Mouse (Mus musculus): ENCODE measurements around the gene Mrpl42.

The Mrpl42 gene

GRCm38 (mm10) chr10:95514656-95515292 lies 13.0 kb upstream of the Mrpl42 start, which contains the start of gene Ube2n:
Ube2n (plus strand) TSS chr10:95515145.
- DNase-seq (ENCODE audit: low read depth) = peak; percentile 90

GRCm38 (mm10) chr10:95513768-95514556 lies 12.2 kb upstream of the Mrpl42 start:
- DNase-seq (ENCODE audit: low read depth) = no peak

- DNase-seq (ENCODE audit: low read depth) = no peak
These were observed 10.9 kb upstream of the Mrpl42 start for GRCm38 (mm10) chr10:95512635-95513034.

GRCm38 (mm10) chr10:95509263-95509662 lies 7.5 kb upstream of the Mrpl42 start:
- no peak for DNase-seq (ENCODE audit: low read depth)

- no peak for DNase-seq (ENCODE audit: low read depth)
These were observed 7.1 kb upstream of the Mrpl42 start for GRCm38 (mm10) chr10:95508793-95509192.

GRCm38 (mm10) chr10:95508126-95508525 lies 6.4 kb upstream of the Mrpl42 start:
- DNase-seq (ENCODE audit: low read depth) = no peak

GRCm38 (mm10) chr10:95504341-95504740 lies 2.6 kb upstream of the Mrpl42 start:
- no peak for DNase-seq (ENCODE audit: low read depth)

GRCm38 (mm10) chr10:95503443-95504235 lies 1.9 kb upstream of the Mrpl42 start:
- no peak for DNase-seq (ENCODE audit: low read depth)

GRCm38 (mm10) chr10:95501033-95501432 lies 707 bp downstream of the Mrpl42 start:
- no peak for DNase-seq (ENCODE audit: low read depth)

GRCm38 (mm10) chr10:95494268-95494667 lies 7.5 kb downstream of the Mrpl42 start:
- DNase-seq (ENCODE audit: low read depth) = no peak

GRCm38 (mm10) chr10:95489653-95490052 lies 12.1 kb downstream of the Mrpl42 start:
- no peak for DNase-seq (ENCODE audit: low read depth)

GRCm38 (mm10) chr10:95477516-95477915 lies 24.2 kb downstream of the Mrpl42 start:
- DNase-seq (ENCODE audit: low read depth) = no peak

GRCm38 (mm10) chr10:95475923-95476322 lies 25.8 kb downstream of the Mrpl42 start:
- peak; percentile 43 for DNase-seq (ENCODE audit: low read depth)

GRCm38 (mm10) chr10:95471889-95472547 lies 29.7 kb downstream of the Mrpl42 start:
- DNase-seq (ENCODE audit: low read depth) = no peak

- DNase-seq (ENCODE audit: low read depth) = no peak
These were observed 30.6 kb downstream of the Mrpl42 start for GRCm38 (mm10) chr10:95471186-95471585.

- DNase-seq (ENCODE audit: low read depth) = no peak
These were observed 32.8 kb downstream of the Mrpl42 start for GRCm38 (mm10) chr10:95468894-95469293.

GRCm38 (mm10) chr10:95465485-95465896 lies 36.2 kb downstream of the Mrpl42 start:
- DNase-seq (ENCODE audit: low read depth) = no peak

- DNase-seq (ENCODE audit: low read depth) = no peak
These were observed 37.2 kb downstream of the Mrpl42 start for GRCm38 (mm10) chr10:95464527-95464926.

GRCm38 (mm10) chr10:95462231-95462630 lies 39.5 kb downstream of the Mrpl42 start:
- DNase-seq (ENCODE audit: low read depth) = no peak

GRCm38 (mm10) chr10:95461053-95461553 lies 40.6 kb downstream of the Mrpl42 start:
- no peak for DNase-seq (ENCODE audit: low read depth)

- peak; percentile 18 for DNase-seq (ENCODE audit: low read depth)
These were observed 43.5 kb downstream of the Mrpl42 start for GRCm38 (mm10) chr10:95458050-95458806.

All from fibroblast of lung, adult 2 months (primary cell).